Mouse (Mus musculus) bone marrow macrophage, adult 2 months (primary cell): ENCODE measurements at regions not wholly inside any gene's neighbourhood (a gene's known extent, or its start where the extent isn't known, plus 50 kb on each side); places are given as distances from the start of the nearest gene placed in this dataset.

ENCODE experiments used
- CTCF ChIP-seq: IDR thresholded peaks from 2 replicates; pipeline ENCODE4 v1.5.1; 2012; ENCODE audit warnings: low read depth, mild to moderate bottlenecking, low read length, moderate library complexity
- POLR2A ChIP-seq: IDR thresholded peaks from 2 replicates; pipeline ENCODE4 v1.6.1; 2012; ENCODE audit warnings: mild to moderate bottlenecking, low read depth, low read length, borderline replicate concordance

- TF ChIP-seq CTCF, result no peak
- no peak for TF ChIP-seq POLR2A
These were observed 75.7 kb upstream of the Bcl2l14 start for GRCm38 (mm10) chr6:134320379-134320932.
